Mouse (Mus musculus) forebrain, embryonic 14.5 days (tissue): ENCODE measurements at regions not wholly inside any gene's neighbourhood (a gene's known extent, or its start where the extent isn't known, plus 50 kb on each side); places are given as distances from the start of the nearest gene placed in this dataset.
"Not testable (repeated sequence)": the region's sequence is repeated elsewhere in the genome, so short reads cannot be mapped to it uniquely, and the experiment has no call there.

Experiments used
- ATAC-seq: fragments of 200-750 bp; cut with Nextera tagmentation; 2 replicates; pipeline ENCODE4 v1.8.0; 2017; ENCODE audit warnings: mild to moderate bottlenecking, moderate library complexity
- DNase-seq: peaks from one replicate; pipeline ENCODE4 v3.0.0-alpha.2; 2015; ENCODE audit warnings: low spot score
- H3K27ac ChIP-seq: fragments of 300-500 bp; sonication (generic); 2 replicates; pipeline ENCODE4 v1.5.1; 2014; ENCODE audit warnings: low read depth, mild to moderate bottlenecking, control low read depth, low read length, moderate library complexity
- H3K27me3 ChIP-seq: fragments of 300-500 bp; sonication (generic); replicated peaks from 2 replicates; pipeline ENCODE4 v1.6.1; 2014; ENCODE audit warnings: low read length, control low read depth, mixed read lengths; ENCODE audit not compliant: control insufficient read depth, insufficient read depth
- H3K36me3 ChIP-seq: fragments of 300-500 bp; sonication (generic); 2 replicates; pipeline ENCODE4 v1.6.1; 2014; ENCODE audit warnings: low read length, control low read depth; ENCODE audit not compliant: control insufficient read depth, insufficient read depth
- H3K4me1 ChIP-seq: fragments of 300-500 bp; sonication (generic); 2 replicates; pipeline ENCODE4 v1.6.1; 2014; ENCODE audit warnings: antibody characterized with exemption, low read length, control low read depth; ENCODE audit not compliant: control insufficient read depth, insufficient read depth
- H3K4me2 ChIP-seq: fragments of 300-500 bp; sonication (generic); 2 replicates; pipeline ENCODE4 v1.6.1; 2014; ENCODE audit warnings: mild to moderate bottlenecking, control low read depth, low read length
- H3K4me3 ChIP-seq: fragments of 300-500 bp; sonication (generic); 2 replicates; pipeline ENCODE4 v1.5.1; 2014; ENCODE audit warnings: low read depth, low read length, control low read depth
- H3K9ac ChIP-seq: fragments of 300-500 bp; sonication (generic); 2 replicates; pipeline ENCODE4 v1.6.1; 2014; ENCODE audit warnings: mild to moderate bottlenecking, low read length, control low read depth, moderate library complexity
- H3K9me3 ChIP-seq: fragments of 300-500 bp; sonication (generic); replicated peaks from 2 replicates; pipeline ENCODE4 v1.6.1; 2016; ENCODE audit warnings: low read length, control low read depth, mixed read lengths; ENCODE audit not compliant: control insufficient read depth
- WGBS: fragments of 180-500 bp; shearing (Covaris S2); extraction: QIAGEN DNeasy Blood & Tissue Kit; methylation state at CpG from one replicate; pipeline ENCODE4 v1.1.7; 2014; 5-methylcytosine and 5-hydroxymethylcytosine counted together

GRCm38 (mm10) chr13:74563483-74564330 is 69.9 kb upstream of the Zfp825 start:
- peak; percentile 99 for ATAC-seq
- peak overlapping the region; percentile 51 for H3K4me3 ChIP-seq
- H3K9me3 ChIP-seq, H3K27me3 ChIP-seq, H3K4me1 ChIP-seq, H3K36me3 ChIP-seq: not testable (repeated sequence)
- H3K4me2 ChIP-seq: peak overlapping the region; percentile 57
- peak; percentile 88 for DNase-seq
- peak overlapping the region; percentile 67 for H3K9ac ChIP-seq
- 3% methylated on average over 27 of the region's 27 CpGs for WGBS
- H3K27ac ChIP-seq: peak overlapping the region; percentile 54; the same call in 1 of the 2 replicates

- H3K27me3 ChIP-seq, H3K9me3 ChIP-seq, ATAC-seq, H3K4me1 ChIP-seq, H3K36me3 ChIP-seq, H3K27ac ChIP-seq, DNase-seq: not testable (repeated sequence)
- Histone ChIP-seq H3K4me3 (peak overlapping the region; percentile 51), H3K9ac (peak overlapping the region; percentile 67), H3K4me2 (peak overlapping the region; percentile 57)
- 28% methylated on average over 2 of the region's 2 CpGs for WGBS
These were observed 70.5 kb upstream of the Zfp825 start for GRCm38 (mm10) chr13:74564331-74564727.

GRCm38 (mm10) chr13:74569967-74570366 is 69.4 kb upstream of the Erap1 start:
- H3K4me1 ChIP-seq, H3K4me2 ChIP-seq, ATAC-seq, H3K27me3 ChIP-seq, H3K9me3 ChIP-seq, DNase-seq, H3K27ac ChIP-seq, H3K9ac ChIP-seq, H3K36me3 ChIP-seq, H3K4me3 ChIP-seq: not testable (repeated sequence)
- 68% methylated on average over 4 of the region's 4 CpGs for WGBS
